Mouse (Mus musculus) B cell, adult 2 months (primary cell): ENCODE results near the gene Anln.
"Not testable (repeated sequence)": the region's sequence is repeated elsewhere in the genome, so short reads cannot be mapped to it uniquely, and the experiment has no call there.

Source experiments
- DNase-seq, 2 experiments: peaks; one replicate each; pipeline ENCODE4 v3.0.0; 2022

Anln gene

GRCm38 (mm10) chr9:22319109-22319508 is 69.9 kb downstream of the Anln start:
- DNase-seq: no peak

DNA sequence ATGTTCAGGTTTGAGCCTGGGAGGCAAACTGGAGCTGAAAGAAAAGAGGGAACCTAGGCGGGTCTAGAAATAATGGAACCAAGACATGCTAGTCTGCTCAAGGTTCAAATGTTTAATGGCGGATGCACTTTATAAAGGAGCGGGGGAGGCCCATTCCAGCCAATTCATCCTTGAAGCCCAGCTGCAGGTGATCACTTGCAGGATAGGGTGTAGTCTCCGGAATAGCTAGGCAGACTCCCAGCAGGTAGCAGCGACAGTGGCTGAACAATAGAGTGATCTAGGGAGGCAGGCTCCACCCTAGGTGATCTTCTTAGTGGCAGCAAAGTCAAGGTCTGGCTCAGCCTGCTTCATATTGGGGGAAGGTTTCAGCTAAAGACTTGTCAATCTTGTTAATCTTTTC is 72.9 kb downstream of the Anln start:
- DNase-seq: not testable (repeated sequence)

DNA sequence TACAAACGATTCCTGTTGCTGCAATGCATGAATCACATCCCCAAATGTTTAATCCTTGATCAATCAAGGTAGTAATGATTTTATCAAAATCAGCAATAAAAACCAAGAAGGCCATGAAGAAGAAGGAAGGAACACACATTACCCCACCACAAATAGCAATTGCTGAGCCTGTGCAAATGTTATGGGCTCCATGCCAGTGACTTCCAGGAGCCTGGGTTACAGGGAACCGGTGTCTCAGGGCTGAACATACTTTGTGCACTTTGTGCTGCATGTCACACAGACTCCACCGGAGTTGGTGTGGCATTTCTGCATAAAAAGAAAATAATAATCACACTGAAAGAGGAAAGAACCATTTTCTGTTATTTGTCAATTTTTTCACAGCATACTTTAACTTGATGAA is 74.9 kb downstream of the Anln start:
- DNase-seq: no peak

- DNase-seq: no peak
Observed at GRCm38 (mm10) chr9:22313218-22313617, 75.8 kb downstream of the Anln start.

DNA sequence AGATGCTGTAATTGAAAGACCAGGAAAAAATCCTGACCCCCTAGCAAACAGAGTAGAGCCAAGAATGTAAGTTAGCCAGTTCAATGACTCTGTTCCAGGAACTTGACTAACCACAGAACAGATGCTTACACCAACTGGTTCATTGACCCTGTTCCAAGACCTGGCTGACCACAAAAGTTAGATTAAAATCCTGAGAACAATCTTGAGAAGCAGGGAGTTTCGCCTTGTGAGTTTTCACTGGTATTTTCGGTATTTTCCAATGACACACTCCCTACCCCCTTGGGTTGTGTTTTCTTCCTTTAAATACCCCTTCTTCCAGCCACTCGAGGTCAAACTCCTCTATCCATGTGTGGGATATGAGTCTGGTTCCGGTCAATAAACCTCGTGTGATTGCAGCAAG is 79.3 kb downstream of the Anln start:
- DNase-seq: no peak

GRCm38 (mm10) chr9:22307920-22308262 is 81.1 kb downstream of the Anln start:
- not testable (repeated sequence) for DNase-seq

- DNase-seq: peak; percentile 90 to 93
Observed at GRCm38 (mm10) chr9:22307156-22307919, 81.7 kb downstream of the Anln start, which contains the start of gene Zfp810. Gene Zfp810 (minus strand): TSS chr9:22307648.

GRCm38 (mm10) chr9:22306726-22307125 is 82.3 kb downstream of the Anln start:
- no peak for DNase-seq

DNA sequence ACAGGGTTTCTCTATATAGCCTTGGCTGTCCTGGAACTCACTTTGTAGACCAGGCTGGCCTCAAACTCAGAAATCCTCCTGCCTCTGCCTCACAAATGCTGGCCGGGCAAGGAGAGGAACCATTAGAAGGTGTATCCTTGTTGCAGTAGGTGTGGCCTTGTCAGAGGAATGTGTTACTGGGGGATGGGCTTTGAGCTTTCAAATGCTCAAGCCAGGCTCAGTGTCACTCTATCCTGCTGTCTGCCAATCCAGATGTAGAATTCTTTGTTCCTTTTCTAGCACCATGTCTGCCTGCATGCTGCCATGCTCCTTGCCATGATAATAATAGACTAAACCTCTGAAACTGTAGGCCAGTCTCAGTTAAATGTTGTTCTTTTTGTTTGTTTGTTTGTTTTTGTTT is 86.8 kb downstream of the Anln start:
- DNase-seq: no peak
